19 mouse cellular contexts compared by ENCODE assay signal in genomic region chr13:43297526-43297925, GRCm38 (mm10). TPM values are rescaled to one million over a fixed set of nuclear protein-coding genes. Genes with fewer than 3 reads are reported as not detected.
A peak's percentile ranks its signal among the peaks of the same experiment; 100 is the strongest.
DNase-seq lines count a peak whose midpoint lies in the region; ATAC-seq and TF ChIP-seq lines count a peak whose summit lies in the region.
"Had no signal": no experiment of that assay in that cellular context is flagged by ENCODE, and none has a peak within 500 bp of the region (broad histone marks: within the 10 kb centered on the region; RNA-seq: fewer than 3 reads in every experiment).

No protein-coding gene starts in this region.

- DNase-seq in cerebellum, adult 11 months = peak; percentile 65
- DNase-seq in cerebellum, postnatal 4 days (ENCODE audit: low spot score in 2 of 2) = no peak
- no peak for DNase-seq in left cerebral cortex, adult 2 months (ENCODE audit: extremely low spot score in 1 of 2, low spot score in 2 of 2)
- DNase-seq in left cerebral cortex, postnatal 36 days (ENCODE audit: low spot score in 2 of 2) = no peak
- peak; percentile 76 to 81 for DNase-seq in cerebellum, adult 18-20 months
- no peak for DNase-seq in embryo, embryonic 10 days (ENCODE audit: low spot score)
- DNase-seq: B cell, adult 2 months; heart, postnatal 36 days; kidney, adult 2 months; kidney, postnatal 25 days; lung, postnatal 10 days; right cerebral cortex, postnatal 14 days; thymus, adult 2 months had no signal

- no peaks in the 10 kb centered on the region for H3K9me3 ChIP-seq in intestine, embryonic 15.5 days
- H3K9me3 ChIP-seq: forebrain, embryonic 15.5 days; limb, embryonic 15.5 days; stomach, embryonic 15.5 days had no signal

- peaks cover 22% of the 10 kb centered on the region for H3K27me3 ChIP-seq in intestine, embryonic 15.5 days (replicated peaks)
- H3K27me3 ChIP-seq: forebrain, embryonic 15.5 days; Patski had no signal

- H3K36me3 ChIP-seq in intestine, embryonic 15.5 days = no peaks in the 10 kb centered on the region
- H3K36me3 ChIP-seq: forebrain, embryonic 15.5 days; limb, embryonic 15.5 days; stomach, embryonic 15.5 days had no signal

- H3K4me3 ChIP-seq in left cerebral cortex, adult 2 months = no peak overlapping the region
- no peak overlapping the region for H3K4me3 ChIP-seq in intestine, embryonic 15.5 days (replicated peaks)
- H3K4me3 ChIP-seq: forebrain, embryonic 15.5 days; limb, embryonic 15.5 days; stomach, embryonic 15.5 days had no signal

- H3K4me1 ChIP-seq in intestine, embryonic 15.5 days (replicated peaks) = peaks cover 5% of the 10 kb centered on the region

- H3K27ac ChIP-seq in left cerebral cortex, adult 2 months = peak overlapping the region; percentile 41; the same call in 1 of the 2 replicates
- H3K27ac ChIP-seq in intestine, embryonic 15.5 days = no peak overlapping the region
- H3K27ac ChIP-seq: forebrain, embryonic 15.5 days; limb, embryonic 15.5 days; stomach, embryonic 15.5 days had no signal

- intact Hi-C loops in left cerebral cortex, adult 2 months (cut with DNase I) = no loop called here
- intact Hi-C loops in left cerebral cortex, postnatal 36 days (cut with DNase I) = no loop called here

- no peak for TF ChIP-seq CTCF in left cerebral cortex, adult 2 months (IDR thresholded peaks at IDR 0.05)

- H3K9ac ChIP-seq in intestine, embryonic 15.5 days = no peak overlapping the region
- H3K9ac ChIP-seq: forebrain, embryonic 15.5 days; limb, embryonic 15.5 days; stomach, embryonic 15.5 days had no signal

- H3K4me2 ChIP-seq in intestine, embryonic 15.5 days (replicated peaks) = no peak overlapping the region
- H3K4me2 ChIP-seq: forebrain, embryonic 15.5 days; limb, embryonic 15.5 days; stomach, embryonic 15.5 days had no signal

- WGBS in intestine, embryonic 15.5 days = 92% methylated on average over 5 of the region's 5 CpGs

- no peak for ATAC-seq in intestine, embryonic 15.5 days
- ATAC-seq in activated CD4-positive, CD25-positive, alpha-beta regulatory T cell, adult 4 months = no peak
- ATAC-seq: forebrain, embryonic 15.5 days; Patski had no signal

RNA-seq across cellular contexts. Expression of gene Gfod1, which starts 6.4 kb away (rescaled TPM):
- 100 to 1,000 TPM; 118 to 134 TPM for total RNA-seq in left cerebral cortex, adult 2 months (2021)
- 100 to 1,000 TPM in 1 of 2 experiments, 10 to 100 TPM in 1; 89.0 to 108 TPM for total RNA-seq in left cerebral cortex, postnatal 36 days (2021)
- polyA plus RNA-seq in intestine, embryonic 15.5 days (2015; fragmentation: Nextera tagmentation; extraction: Ambion mirVana) = 0.20 and 0.33 TPM in 2 replicates
- 1 to 10 TPM; 2.5 to 4.0 TPM for polyA plus RNA-seq in activated CD4-positive, CD25-positive, alpha-beta regulatory T cell, adult 4 months (2017; shearing (Covaris generic))

Comparison
In these comparisons a context has a peak if more than half of its experiments do, and no peak if none do; other contexts are left out.
1. DNase-seq: peak in cerebellum, adult 11 months (single experiment) and cerebellum, adult 18-20 months (2 of 2); none in cerebellum, postnatal 4 days (0 of 2), left cerebral cortex, adult 2 months (0 of 2), left cerebral cortex, postnatal 36 days (0 of 2) and embryo, embryonic 10 days (single experiment).